Mouse (Mus musculus) cerebellum, adult 18-20 months (tissue): Measurements from ENCODE around the gene Olfr598.
"Not testable (repeated sequence)": the region's sequence is repeated elsewhere in the genome, so short reads cannot be mapped to it uniquely, and the experiment has no call there.

ENCODE experiments used
- DNase-seq, 2 experiments: peaks; one replicate each; pipeline ENCODE4 v3.0.0; 2021

The Olfr598 gene

GRCm38 (mm10) chr7:103323268-103323667, at the start of gene Olfr598:
Olfr598 (plus strand) TSS chr7:103323568.
- no peak for DNase-seq

- DNase-seq, result not testable (repeated sequence)
Observed at GRCm38 (mm10) chr7:103305348-103305747, 18.0 kb upstream of the Olfr598 start, which contains the start of gene Olfr596. Olfr596 (plus strand) TSS chr7:103305648.

- not testable (repeated sequence) for DNase-seq
Observed at GRCm38 (mm10) chr7:103316015-103316414, 7.4 kb upstream of the Olfr598 start, which contains the start of gene Olfr597. Olfr597 (plus strand) TSS chr7:103316315.

- DNase-seq, result no peak
Observed at GRCm38 (mm10) chr7:103335617-103336016, 12.2 kb downstream of the Olfr598 start, which contains the start of gene Olfr599. Olfr599 (plus strand) TSS chr7:103335917.

DNA sequence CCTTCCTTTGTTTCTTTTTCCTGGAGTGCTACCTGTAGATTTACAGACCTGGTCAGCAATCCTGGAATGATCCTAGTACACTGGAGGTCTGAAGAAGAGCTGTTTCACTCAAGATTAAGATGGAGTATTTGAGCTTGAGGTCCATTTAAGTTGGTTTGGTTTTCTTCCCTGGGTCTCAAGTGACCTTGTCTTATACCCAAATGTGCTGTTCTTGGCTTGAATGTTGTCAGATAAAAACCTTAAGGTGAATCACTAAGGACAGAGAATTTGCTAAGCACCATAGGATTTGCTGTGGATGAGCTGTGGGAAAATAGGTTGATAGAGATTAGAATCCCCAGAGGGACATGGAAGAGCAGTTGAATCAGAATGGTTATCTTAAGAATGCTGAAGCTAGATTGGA, 26.2 kb downstream of the Olfr598 start, which contains the start of gene Olfr600:
Olfr600 (minus strand) TSS at position 101 of the 400 bp plus-strand sequence.
- no peak for DNase-seq

- no peak for DNase-seq
Observed at GRCm38 (mm10) chr7:103362555-103362954, 39.2 kb downstream of the Olfr598 start, which contains the start of gene Olfr601. Olfr601 (minus strand) TSS chr7:103362655.
